Mouse (Mus musculus) C2C12 (cell line): ENCODE measurements around the gene E130218I03Rik. TPM values are rescaled to one million over a fixed set of nuclear protein-coding genes. Genes with fewer than 3 reads are reported as not detected.

Experiments
- H3K27me3 ChIP-seq: one replicate; pipeline ENCODE4 v1.6.1; 2011; ENCODE audit not compliant: control insufficient read depth, insufficient read depth, insufficient read length
- H3K36me3 ChIP-seq: one replicate; pipeline ENCODE4 v1.6.1; 2011; ENCODE audit not compliant: control insufficient read depth, insufficient read depth
- H3K4me3 ChIP-seq: one replicate; pipeline ENCODE4 v1.5.1; 2011; ENCODE audit warnings: mild to moderate bottlenecking, control low read depth; ENCODE audit not compliant: poor library complexity, insufficient read depth, severe bottlenecking
- H3K79me2 ChIP-seq: one replicate; pipeline ENCODE4 v1.6.1; 2011; ENCODE audit not compliant: control insufficient read depth, insufficient read depth
- H3K79me3 ChIP-seq: one replicate; pipeline ENCODE4 v1.6.1; 2011; ENCODE audit warnings: low read depth, control low read depth
- H3ac ChIP-seq: one replicate; pipeline ENCODE3; 2011; ENCODE audit warnings: low read depth; ENCODE audit not compliant: control insufficient read depth, insufficient read length
- CEBPB ChIP-seq: IDR thresholded peaks from one replicate; pipeline ENCODE4 v1.6.1; 2011; ENCODE audit warnings: low read depth, mild to moderate bottlenecking, control low read depth, moderate library complexity
- CTCF ChIP-seq: IDR thresholded peaks from one replicate; pipeline ENCODE4 v1.5.1; 2011; ENCODE audit not compliant: control insufficient read depth, insufficient read depth, insufficient read length
- FOSL1 ChIP-seq: IDR thresholded peaks from one replicate; pipeline ENCODE4 v1.8.0; 2011; ENCODE audit warnings: mild to moderate bottlenecking, low read length; ENCODE audit not compliant: poor library complexity, insufficient read depth, severe bottlenecking
- MAX ChIP-seq: IDR thresholded peaks from one replicate; pipeline ENCODE4 v1.6.1; 2011; ENCODE audit warnings: mild to moderate bottlenecking, control low read depth
- MYOD1 ChIP-seq: IDR thresholded peaks from one replicate; pipeline ENCODE4 v1.6.1; 2011; ENCODE audit warnings: low read depth; ENCODE audit not compliant: control insufficient read depth, insufficient read length
- MYOG ChIP-seq: IDR thresholded peaks from one replicate; pipeline ENCODE4 v1.6.1; 2011; ENCODE audit not compliant: control insufficient read depth, insufficient read length; ENCODE audit errors: extremely low read depth
- USF1 ChIP-seq: IDR thresholded peaks from one replicate; pipeline ENCODE4 v1.6.1; 2011; ENCODE audit warnings: low read depth, mild to moderate bottlenecking, control low read depth, moderate library complexity
- polyA plus RNA-seq: library from polyadenylated mRNA; unstranded; fragments of >200 nt; fragmentation: generic; extraction: Trizol; gene quantifications from one replicate; pipeline ENCODE4 v1.2.1, GENCODE M21; 2012; ENCODE audit warnings: missing spikeins

The E130218I03Rik gene
- polyA plus RNA-seq, 1 experiment = 0.36 TPM

DNA sequence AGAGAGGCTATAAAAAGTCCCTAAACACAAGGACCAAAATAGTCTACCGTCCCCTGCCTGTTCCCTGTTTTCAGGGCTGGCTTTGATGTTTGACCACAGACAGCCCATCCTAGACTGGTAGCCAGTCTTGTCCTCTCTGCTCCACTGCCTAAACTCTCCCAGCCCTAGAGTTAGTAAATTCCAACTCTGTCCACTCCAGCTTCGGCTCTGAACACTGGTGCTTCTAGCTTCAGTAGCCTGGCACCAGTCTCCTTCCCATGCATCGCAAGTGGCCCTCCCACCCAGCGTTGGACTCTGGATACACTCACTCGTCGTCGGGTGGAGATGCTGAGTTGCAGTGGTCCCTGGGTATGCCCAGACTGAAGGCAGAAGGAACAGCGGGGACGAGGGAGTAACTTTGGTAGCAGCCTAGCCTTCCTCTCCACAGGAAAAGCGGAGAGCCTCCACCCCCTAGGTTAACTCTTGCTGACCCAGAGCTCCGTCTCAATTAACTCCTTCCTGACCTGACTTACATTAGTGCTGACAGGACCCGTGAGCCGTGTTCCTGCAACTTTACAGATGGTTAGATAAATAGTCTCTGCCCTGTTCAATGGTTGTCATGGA lies 10.4 kb downstream of the E130218I03Rik start, which contains the start of gene Grrp1:
Grrp1 (minus strand) TSS at position 385 of the 603 bp plus-strand sequence.
- Histone ChIP-seq H3K27me3 (peaks cover 56% of the 10 kb centered on the region), H3K79me3 (no peaks in the 10 kb centered on the region), H3K36me3 (no peaks in the 10 kb centered on the region), H3K4me3 (no peak within 1 kb of the TSS), H3K79me2 (no peaks in the 10 kb centered on the region), H3ac (no peak within 1 kb of the TSS)
- TF ChIP-seq USF1 (no peak), FOSL1 (no peak), MYOG (no peak), MAX (no peak), CTCF (no peak), CEBPB (no peak), MYOD1 (no peak)

DNA sequence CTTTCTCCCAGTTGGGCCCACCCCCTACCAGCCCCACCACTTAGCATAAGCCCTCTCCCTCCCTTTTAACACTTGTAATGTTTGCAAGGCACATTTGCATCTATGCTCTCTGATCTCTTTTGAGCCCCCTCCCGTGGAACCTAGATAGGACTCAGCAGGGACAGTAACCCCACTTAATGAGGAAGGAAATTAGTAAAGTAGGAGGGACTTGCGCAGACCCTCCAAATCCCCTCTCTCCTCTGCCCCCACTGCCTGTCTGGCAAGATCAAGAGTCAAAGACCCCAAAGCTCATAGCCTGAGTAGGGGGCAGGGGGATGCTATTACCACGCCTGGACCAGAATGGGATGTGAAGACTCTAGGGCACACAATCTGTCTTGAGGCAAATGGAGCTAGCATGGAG lies 11.4 kb downstream of the E130218I03Rik start:
- H3K4me3 ChIP-seq = no peak overlapping the region
- H3K27me3 ChIP-seq = peaks cover 52% of the 10 kb centered on the region
- no peak overlapping the region for H3ac ChIP-seq
- no peak for TF ChIP-seq CEBPB
- TF ChIP-seq CTCF = no peak
- TF ChIP-seq MYOG = no peak
- TF ChIP-seq FOSL1 = no peak
- no peak for TF ChIP-seq MAX
- no peak for TF ChIP-seq MYOD1
- TF ChIP-seq USF1 = no peak
- no peaks in the 10 kb centered on the region for H3K79me3 ChIP-seq
- no peaks in the 10 kb centered on the region for H3K36me3 ChIP-seq
- H3K79me2 ChIP-seq = no peaks in the 10 kb centered on the region

DNA sequence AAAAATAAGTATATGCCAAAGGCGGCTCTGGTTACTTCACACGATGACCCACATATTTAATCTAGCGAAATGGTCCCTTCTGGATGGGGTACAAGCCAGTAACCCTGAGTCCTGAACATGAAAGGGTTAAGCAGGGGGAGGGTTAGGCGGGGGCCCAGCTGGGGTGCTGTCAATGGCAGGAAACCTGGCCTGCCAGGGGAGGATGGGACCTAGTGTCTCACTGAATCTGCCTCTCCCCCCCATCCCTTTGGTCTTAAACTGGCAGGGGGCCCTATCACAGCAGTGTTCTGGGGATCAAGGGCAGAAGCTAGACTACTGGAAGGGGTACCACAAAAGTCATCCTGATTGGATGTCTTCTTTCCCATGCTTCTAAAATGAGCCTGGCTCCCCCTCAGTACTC lies 12.4 kb downstream of the E130218I03Rik start:
- H3K27me3 ChIP-seq = peaks cover 42% of the 10 kb centered on the region

GRCm38 (mm10) chr4:134256407-134257197 lies 13.1 kb downstream of the E130218I03Rik start:
- H3K4me3 ChIP-seq = no peak overlapping the region

More for the DNA sequence above, 12.4 kb downstream of the E130218I03Rik start:
- H3K79me3 ChIP-seq = no peaks in the 10 kb centered on the region
- H3ac ChIP-seq = no peak overlapping the region
- no peaks in the 10 kb centered on the region for H3K36me3 ChIP-seq
- TF ChIP-seq USF1 (no peak), MYOD1 (no peak), MYOG (no peak), CTCF (no peak), CEBPB (no peak), MAX (no peak), FOSL1 (no peak)
- H3K79me2 ChIP-seq = no peaks in the 10 kb centered on the region
- no peak overlapping the region for H3K4me3 ChIP-seq

GRCm38 (mm10) chr4:134257198-134258009 lies 13.9 kb downstream of the E130218I03Rik start:
- Histone ChIP-seq H3K4me3 (no peak overlapping the region), H3K79me2 (no peaks in the 10 kb centered on the region), H3K79me3 (no peaks in the 10 kb centered on the region), H3K27me3 (peaks cover 30% of the 10 kb centered on the region), H3K36me3 (no peaks in the 10 kb centered on the region), H3ac (no peak overlapping the region)
- no peak for TF ChIP-seq CEBPB
- TF ChIP-seq CTCF = no peak
- no peak for TF ChIP-seq USF1
- no peak for TF ChIP-seq FOSL1
- no peak for TF ChIP-seq MAX
- TF ChIP-seq MYOD1 = no peak
- TF ChIP-seq MYOG = no peak

More at GRCm38 (mm10) chr4:134256407-134257197, 13.1 kb downstream of the E130218I03Rik start:
- no peaks in the 10 kb centered on the region for H3K79me3 ChIP-seq
- H3K27me3 ChIP-seq = peaks cover 38% of the 10 kb centered on the region
- no peaks in the 10 kb centered on the region for H3K36me3 ChIP-seq
- H3ac ChIP-seq = no peak overlapping the region
- no peaks in the 10 kb centered on the region for H3K79me2 ChIP-seq
- no peak for TF ChIP-seq MYOG
- no peak for TF ChIP-seq MYOD1
- TF ChIP-seq FOSL1 = no peak
- TF ChIP-seq CTCF = no peak
- TF ChIP-seq MAX = no peak
- no peak for TF ChIP-seq USF1
- TF ChIP-seq CEBPB = no peak
